Mouse (Mus musculus) heart, embryonic 12.5 days (tissue): ENCODE results near the gene Fmo6. TPM values are rescaled to one million over a fixed set of nuclear protein-coding genes. Genes with fewer than 3 reads are reported as not detected.

Experiments
- ATAC-seq: fragments of 200-750 bp; cut with Nextera tagmentation; 2 replicates; pipeline ENCODE4 v1.8.0; 2017; ENCODE audit warnings: moderate TSS enrichment, moderate library complexity; ENCODE audit not compliant: insufficient number of reproducible peaks, low FRiP score
- H3K27ac ChIP-seq: fragments of 300-500 bp; sonication (generic); 2 replicates; pipeline ENCODE4 v1.5.1; 2016; ENCODE audit warnings: mild to moderate bottlenecking, moderate library complexity; ENCODE audit not compliant: poor library complexity, severe bottlenecking
- H3K27me3 ChIP-seq: fragments of 300-500 bp; sonication (generic); replicated peaks from 2 replicates; pipeline ENCODE4 v1.6.1; 2016; ENCODE audit warnings: mild to moderate bottlenecking, moderate library complexity
- H3K36me3 ChIP-seq: fragments of 300-500 bp; sonication (generic); 2 replicates; pipeline ENCODE4 v1.6.1; 2016; ENCODE audit warnings: mild to moderate bottlenecking, moderate library complexity
- H3K4me1 ChIP-seq: fragments of 300-500 bp; sonication (generic); replicated peaks from 2 replicates; pipeline ENCODE4 v1.6.1; 2016; ENCODE audit warnings: mild to moderate bottlenecking
- H3K4me2 ChIP-seq: fragments of 300-500 bp; sonication (generic); 2 replicates; pipeline ENCODE4 v1.6.1; 2016; ENCODE audit warnings: mild to moderate bottlenecking, moderate library complexity
- H3K4me3 ChIP-seq: fragments of 300-500 bp; sonication (generic); 2 replicates; pipeline ENCODE4 v1.5.1; 2016; ENCODE audit warnings: mild to moderate bottlenecking
- H3K9ac ChIP-seq: fragments of 300-500 bp; sonication (generic); 2 replicates; pipeline ENCODE4 v1.6.1; 2016; ENCODE audit warnings: mild to moderate bottlenecking, moderate library complexity
- H3K9me3 ChIP-seq: fragments of 300-500 bp; sonication (generic); replicated peaks from 2 replicates; pipeline ENCODE4 v1.6.1; 2016; ENCODE audit warnings: mild to moderate bottlenecking, moderate library complexity
- WGBS: fragments of 180-500 bp; shearing (Covaris S2); methylation state at CpG from one replicate; pipeline ENCODE4 v1.1.7; 2016; 5-methylcytosine and 5-hydroxymethylcytosine counted together
- polyA plus RNA-seq: library from polyadenylated mRNA; unstranded; fragments of >200 nt; fragmentation: Nextera tagmentation; extraction: Ambion mirVana; gene quantifications from 2 replicates; pipeline ENCODE4 v1.2.1, GENCODE M21; 2016

The Fmo6 gene
- polyA plus RNA-seq, 1 experiment from 2014 or later, result not detected

DNA sequence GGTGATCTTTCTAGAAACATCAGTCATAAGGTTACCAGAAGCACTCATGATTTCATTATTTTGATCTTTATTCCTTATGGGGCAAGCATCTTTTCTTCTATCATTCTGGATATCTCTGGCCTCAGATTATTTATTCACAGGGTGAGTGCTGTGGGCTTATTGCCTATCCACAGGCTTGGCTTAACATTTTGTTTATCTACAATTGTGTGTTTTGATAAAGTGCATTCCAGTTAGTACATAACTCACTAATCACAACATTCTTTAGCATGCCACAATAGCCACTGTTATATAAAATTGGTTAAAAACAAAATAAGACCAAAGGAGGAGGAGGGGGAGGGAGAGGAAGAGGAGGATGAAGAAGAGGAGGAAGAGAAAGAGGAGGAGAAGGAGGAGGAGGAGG lies 25.2 kb downstream of the Fmo6 start:
- H3K9ac ChIP-seq, result no peak overlapping the region
- no peak overlapping the region for H3K4me2 ChIP-seq
- no peak overlapping the region for H3K4me3 ChIP-seq
- no peaks in the 10 kb centered on the region for H3K27me3 ChIP-seq
- no peaks in the 10 kb centered on the region for H3K36me3 ChIP-seq
- ATAC-seq, result no peak
- no peaks in the 10 kb centered on the region for H3K4me1 ChIP-seq
- H3K9me3 ChIP-seq, result no peaks in the 10 kb centered on the region
- H3K27ac ChIP-seq, result no peak overlapping the region

DNA sequence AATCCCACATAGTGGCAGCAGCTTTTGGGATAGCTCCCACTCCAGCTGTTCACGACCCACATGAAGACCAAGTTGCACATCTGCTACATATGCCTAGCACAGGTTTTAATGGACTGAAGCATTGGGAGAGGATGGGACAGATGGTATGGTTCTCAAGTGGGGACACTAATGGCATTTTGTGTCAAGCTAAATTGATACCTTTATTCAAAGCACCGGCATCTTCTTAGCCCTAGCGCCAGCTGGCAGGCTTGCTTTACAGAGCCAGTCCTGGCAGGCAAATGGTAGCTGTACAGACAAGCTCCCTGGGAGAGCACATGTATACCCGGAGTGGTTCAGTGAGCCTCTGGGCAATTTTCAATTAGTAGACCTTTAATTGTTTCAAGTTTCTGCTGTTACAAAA lies 35.4 kb downstream of the Fmo6 start:
- 83% methylated on average over 4 of the region's 4 CpGs for WGBS
- Histone ChIP-seq H3K9ac (no peak overlapping the region), H3K36me3 (no peaks in the 10 kb centered on the region), H3K4me1 (no peaks in the 10 kb centered on the region), H3K9me3 (no peaks in the 10 kb centered on the region), H3K4me3 (no peak overlapping the region), H3K4me2 (no peak overlapping the region), H3K27me3 (no peaks in the 10 kb centered on the region), H3K27ac (no peak overlapping the region)
- ATAC-seq, result no peak

DNA sequence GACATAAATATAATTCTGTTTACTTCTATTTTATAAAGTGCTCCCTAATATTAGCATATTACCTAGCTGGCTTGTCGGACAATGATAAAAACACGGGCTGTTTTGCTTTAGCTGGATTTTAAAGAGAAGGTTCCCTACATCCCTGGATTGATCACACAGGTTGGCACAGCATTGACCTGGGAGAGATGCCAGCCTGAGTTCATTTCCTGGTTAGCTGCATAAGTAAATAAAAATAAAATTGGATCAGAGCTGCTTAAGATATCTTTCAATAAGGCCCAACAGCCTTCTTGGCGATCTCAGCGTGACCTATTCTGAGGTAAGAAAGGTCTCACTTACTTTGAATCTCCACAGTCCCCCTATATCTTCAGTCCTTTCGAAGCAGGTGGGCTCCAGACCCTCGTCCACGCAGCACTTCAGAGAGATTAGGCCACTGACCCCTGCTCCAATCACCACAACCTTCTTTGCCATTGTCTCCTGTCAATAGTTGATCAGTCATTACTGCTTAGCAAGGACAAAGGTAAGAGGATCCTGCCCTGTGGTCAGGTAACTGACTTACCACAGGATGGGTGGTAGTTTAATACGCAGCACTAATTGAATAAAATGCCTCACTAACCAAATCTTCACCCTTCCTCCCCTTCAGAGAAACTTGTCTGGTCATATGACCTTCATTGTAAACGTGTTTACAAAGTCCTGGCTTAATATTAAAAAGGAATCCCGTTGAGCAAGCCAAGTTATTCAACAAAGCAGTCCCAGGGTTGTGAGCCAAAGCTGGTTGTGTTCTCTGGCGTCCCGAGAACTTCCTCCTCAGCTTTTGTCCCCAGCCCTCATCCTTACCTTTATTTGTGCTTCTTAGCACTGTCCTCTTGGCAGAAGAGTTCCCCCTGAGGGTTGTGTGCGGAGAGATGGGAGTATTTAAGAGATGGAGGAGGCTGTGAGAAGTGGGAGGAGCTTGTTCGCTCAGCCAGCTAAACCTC lies 39.2 kb downstream of the Fmo6 start, which contains the start of gene Fmo2:
Gene Fmo2 (minus strand): TSS at position 889 of the 974 bp plus-strand sequence.
- 67% methylated on average over 14 of the region's 14 CpGs for WGBS
- no peak within 1 kb of the TSS for H3K4me2 ChIP-seq
- H3K36me3 ChIP-seq, result no peaks in the 10 kb centered on the region
- no peaks in the 10 kb centered on the region for H3K4me1 ChIP-seq
- no peak for ATAC-seq
- H3K27ac ChIP-seq, result no peak within 1 kb of the TSS
- H3K9ac ChIP-seq, result no peak within 1 kb of the TSS
- H3K4me3 ChIP-seq, result no peak within 1 kb of the TSS
- H3K27me3 ChIP-seq, result no peaks in the 10 kb centered on the region
- no peaks in the 10 kb centered on the region for H3K9me3 ChIP-seq

DNA sequence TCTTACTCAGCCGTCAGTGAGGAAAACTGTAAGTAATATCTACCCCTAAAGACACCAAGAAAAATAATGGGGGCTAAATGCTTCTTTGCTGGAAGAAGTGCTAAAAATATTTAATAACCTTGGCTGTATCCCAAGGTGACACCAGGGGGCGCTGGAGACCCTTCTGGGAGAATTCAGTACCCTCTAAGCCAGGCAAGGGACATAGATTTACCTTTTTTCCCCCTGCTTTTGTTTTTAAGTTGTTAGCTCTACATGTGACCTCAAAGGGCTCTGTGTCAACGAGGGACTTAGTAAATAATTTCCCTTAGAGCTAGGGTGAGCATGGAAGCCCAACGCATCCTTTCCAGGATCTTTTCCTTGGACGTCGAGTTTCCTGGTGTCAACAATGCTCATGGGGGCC lies 41.4 kb downstream of the Fmo6 start:
- ATAC-seq, result no peak
- H3K9ac ChIP-seq, result no peak overlapping the region
- H3K36me3 ChIP-seq, result no peaks in the 10 kb centered on the region
- H3K4me1 ChIP-seq, result no peaks in the 10 kb centered on the region
- no peak overlapping the region for H3K27ac ChIP-seq
- no peak overlapping the region for H3K4me3 ChIP-seq
- no peaks in the 10 kb centered on the region for H3K27me3 ChIP-seq
- H3K9me3 ChIP-seq, result no peaks in the 10 kb centered on the region
- no peak overlapping the region for H3K4me2 ChIP-seq
- 39% methylated on average over 6 of the region's 6 CpGs for WGBS

DNA sequence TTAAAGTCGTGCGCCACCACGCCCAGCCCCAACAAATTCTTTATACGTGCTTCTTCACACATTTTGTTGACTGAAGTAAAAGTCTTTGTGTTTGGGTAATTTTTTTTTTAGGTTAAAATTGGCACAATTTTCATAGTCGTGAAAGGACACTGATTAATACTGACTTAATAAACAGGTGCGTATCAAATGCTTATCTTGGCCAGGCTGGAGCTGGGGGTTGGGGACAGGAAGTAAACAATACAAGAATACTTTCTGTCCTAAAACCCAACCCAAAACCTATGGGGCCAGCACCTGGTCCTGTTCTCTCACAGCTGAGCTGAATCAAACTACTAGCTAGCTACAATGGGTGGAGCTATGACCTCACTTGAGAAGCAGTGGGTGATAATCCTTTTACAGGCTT lies 44.3 kb downstream of the Fmo6 start:
- H3K4me3 ChIP-seq, result no peak overlapping the region
- H3K4me1 ChIP-seq, result no peaks in the 10 kb centered on the region
- H3K9me3 ChIP-seq, result no peaks in the 10 kb centered on the region
- no peak overlapping the region for H3K27ac ChIP-seq
- H3K27me3 ChIP-seq, result no peaks in the 10 kb centered on the region
- ATAC-seq, result no peak
- H3K4me2 ChIP-seq, result no peak overlapping the region
- WGBS, result 88% methylated on average over 6 of the region's 6 CpGs
- no peaks in the 10 kb centered on the region for H3K36me3 ChIP-seq
- H3K9ac ChIP-seq, result no peak overlapping the region

DNA sequence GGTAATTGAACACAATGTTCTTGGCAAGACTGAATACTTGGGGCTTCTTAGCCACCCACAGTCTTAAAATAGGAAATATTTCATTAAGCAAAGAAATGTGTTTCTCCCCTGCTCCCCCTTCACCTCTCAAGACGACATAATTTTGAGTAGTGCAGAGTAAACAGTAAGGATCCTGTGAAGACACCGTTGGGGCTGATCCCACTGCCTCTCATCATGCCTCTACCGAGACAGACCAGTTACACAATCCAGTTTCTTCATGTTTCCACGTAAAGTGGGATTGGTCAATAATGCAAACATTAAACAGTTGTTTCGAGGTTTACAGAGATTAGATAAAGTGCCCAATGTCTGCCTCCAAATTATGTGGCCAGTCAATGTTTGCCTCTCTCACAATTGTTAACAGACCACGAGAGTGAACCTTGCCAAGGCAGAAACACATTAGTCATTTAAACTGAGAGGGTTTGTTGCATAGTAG lies 45.3 kb downstream of the Fmo6 start:
- no peaks in the 10 kb centered on the region for H3K4me1 ChIP-seq
- no peaks in the 10 kb centered on the region for H3K27me3 ChIP-seq
- no peak overlapping the region for H3K4me3 ChIP-seq
- no peak overlapping the region for H3K9ac ChIP-seq
- H3K36me3 ChIP-seq, result no peaks in the 10 kb centered on the region
- ATAC-seq, result no peak
- WGBS, result 52% methylated on average over 6 of the region's 6 CpGs
- no peak overlapping the region for H3K27ac ChIP-seq
- no peaks in the 10 kb centered on the region for H3K9me3 ChIP-seq
- H3K4me2 ChIP-seq, result no peak overlapping the region

DNA sequence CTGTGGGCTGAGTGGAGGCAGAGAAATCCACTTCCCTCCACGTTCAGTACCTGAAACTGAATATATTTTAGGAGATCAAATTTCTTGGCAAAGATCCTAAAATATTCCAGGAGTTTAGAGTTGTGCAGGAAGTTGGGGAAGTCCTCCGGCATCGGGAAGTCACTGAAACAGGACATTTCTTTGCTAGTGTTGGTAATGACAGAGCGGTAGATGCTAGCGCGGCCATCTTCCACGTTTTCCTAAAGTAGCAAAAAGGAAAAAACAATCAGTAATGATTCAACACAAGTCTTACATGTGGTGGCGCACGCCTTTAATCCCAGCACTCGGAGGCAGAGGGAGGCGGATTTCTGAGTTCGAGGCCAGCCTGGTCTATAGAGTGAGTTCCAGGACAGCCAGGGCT lies 48.7 kb downstream of the Fmo6 start:
- no peaks in the 10 kb centered on the region for H3K36me3 ChIP-seq
- no peak for ATAC-seq
- no peak overlapping the region for H3K4me3 ChIP-seq
- no peak overlapping the region for H3K27ac ChIP-seq
- H3K4me2 ChIP-seq, result no peak overlapping the region
- no peaks in the 10 kb centered on the region for H3K27me3 ChIP-seq
- H3K4me1 ChIP-seq, result no peaks in the 10 kb centered on the region
- H3K9ac ChIP-seq, result no peak overlapping the region
- H3K9me3 ChIP-seq, result no peaks in the 10 kb centered on the region
- 84% methylated on average over 12 of the region's 12 CpGs for WGBS

DNA sequence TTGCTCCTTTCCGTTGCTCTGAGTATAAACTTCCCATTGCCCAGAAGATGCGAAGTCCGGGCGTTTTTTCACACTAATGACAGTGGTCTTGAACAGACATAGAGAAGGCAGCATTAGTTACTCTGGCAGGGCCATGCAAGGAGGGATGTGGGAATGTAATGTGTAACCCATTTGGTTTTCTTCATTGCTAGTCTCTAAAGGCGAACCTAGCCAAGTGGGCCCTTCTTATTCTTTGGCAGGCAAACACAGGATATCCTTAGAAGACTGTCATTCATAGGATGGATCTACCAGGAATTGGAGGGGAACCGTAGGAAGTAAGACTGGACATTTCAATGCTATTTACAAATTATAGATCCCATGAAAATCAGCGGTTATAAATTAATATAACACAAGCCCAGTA lies 49.7 kb downstream of the Fmo6 start:
- H3K4me2 ChIP-seq, result no peak overlapping the region
- H3K4me3 ChIP-seq, result no peak overlapping the region
- H3K4me1 ChIP-seq, result no peaks in the 10 kb centered on the region
- ATAC-seq, result no peak
- 86% methylated on average over 7 of the region's 7 CpGs for WGBS
- H3K27me3 ChIP-seq, result no peaks in the 10 kb centered on the region
- no peaks in the 10 kb centered on the region for H3K9me3 ChIP-seq
- H3K27ac ChIP-seq, result no peak overlapping the region
- H3K9ac ChIP-seq, result no peak overlapping the region
- H3K36me3 ChIP-seq, result no peaks in the 10 kb centered on the region

DNA sequence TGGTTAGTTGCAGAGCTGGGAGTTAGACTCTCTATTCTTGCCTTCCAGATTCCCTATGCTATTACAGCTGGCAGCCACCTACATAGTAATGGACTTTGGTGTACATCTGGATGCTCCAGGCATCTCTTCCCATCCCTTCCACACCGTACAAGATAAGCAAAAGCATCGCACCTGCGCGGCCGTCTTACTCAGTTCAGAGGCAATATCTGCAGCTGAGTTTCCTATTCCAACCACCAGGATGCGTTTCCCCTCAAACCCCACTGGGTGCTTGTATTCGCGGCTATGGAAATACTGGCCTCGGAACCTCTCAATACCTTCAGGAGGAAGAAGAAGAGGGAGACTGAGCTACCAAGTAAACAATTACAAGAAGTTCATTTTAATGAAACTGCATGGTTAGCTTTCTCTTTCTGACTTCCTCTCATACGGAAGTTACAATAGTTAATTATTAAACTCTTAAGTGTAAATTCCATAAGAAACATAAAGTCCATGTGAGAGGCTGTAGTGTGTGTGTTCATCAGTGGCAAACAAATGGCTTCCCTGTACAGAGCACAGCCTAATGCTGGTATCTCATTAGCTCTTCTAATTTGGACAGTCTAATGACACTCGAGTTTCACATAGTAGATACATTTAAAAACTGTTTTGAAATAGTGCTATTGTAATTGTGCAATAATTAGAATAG lies 51.0 kb downstream of the Fmo6 start:
- H3K9ac ChIP-seq, result no peak overlapping the region
- 76% methylated on average over 11 of the region's 11 CpGs for WGBS
- ATAC-seq, result no peak

DNA sequence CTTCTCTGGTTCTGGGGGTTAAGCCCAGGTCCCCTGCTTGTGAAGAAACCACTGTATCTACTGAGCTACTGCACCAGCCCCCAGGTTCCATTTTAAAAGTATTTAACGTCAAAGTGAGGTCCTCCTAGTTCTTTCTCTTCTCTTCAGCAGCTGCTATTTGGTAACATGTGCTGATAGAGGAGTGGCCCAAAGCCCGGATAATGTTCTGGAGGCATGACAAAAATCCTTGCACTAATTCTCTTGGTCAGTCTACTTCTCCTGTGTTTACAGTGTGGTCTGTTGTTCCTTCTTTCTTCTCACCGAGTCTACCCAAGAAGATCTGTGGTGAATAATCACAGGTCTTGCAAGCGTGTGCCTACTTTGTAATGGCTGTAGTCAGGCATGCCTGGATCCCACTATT lies 54.6 kb downstream of the Fmo6 start:
- Histone ChIP-seq H3K4me2 (no peak overlapping the region), H3K9me3 (no peaks in the 10 kb centered on the region), H3K27me3 (no peaks in the 10 kb centered on the region), H3K9ac (no peak overlapping the region), H3K4me1 (no peaks in the 10 kb centered on the region), H3K36me3 (no peaks in the 10 kb centered on the region), H3K4me3 (no peak overlapping the region), H3K27ac (no peak overlapping the region)
- 63% methylated on average over 4 of the region's 4 CpGs for WGBS
- ATAC-seq, result no peak

More for the DNA sequence above, 51.0 kb downstream of the Fmo6 start:
- H3K4me3 ChIP-seq, result no peak overlapping the region
- H3K27me3 ChIP-seq, result no peaks in the 10 kb centered on the region
- H3K27ac ChIP-seq, result no peak overlapping the region
- H3K9me3 ChIP-seq, result no peaks in the 10 kb centered on the region
- H3K4me2 ChIP-seq, result no peak overlapping the region
- H3K36me3 ChIP-seq, result no peaks in the 10 kb centered on the region
- no peaks in the 10 kb centered on the region for H3K4me1 ChIP-seq

DNA sequence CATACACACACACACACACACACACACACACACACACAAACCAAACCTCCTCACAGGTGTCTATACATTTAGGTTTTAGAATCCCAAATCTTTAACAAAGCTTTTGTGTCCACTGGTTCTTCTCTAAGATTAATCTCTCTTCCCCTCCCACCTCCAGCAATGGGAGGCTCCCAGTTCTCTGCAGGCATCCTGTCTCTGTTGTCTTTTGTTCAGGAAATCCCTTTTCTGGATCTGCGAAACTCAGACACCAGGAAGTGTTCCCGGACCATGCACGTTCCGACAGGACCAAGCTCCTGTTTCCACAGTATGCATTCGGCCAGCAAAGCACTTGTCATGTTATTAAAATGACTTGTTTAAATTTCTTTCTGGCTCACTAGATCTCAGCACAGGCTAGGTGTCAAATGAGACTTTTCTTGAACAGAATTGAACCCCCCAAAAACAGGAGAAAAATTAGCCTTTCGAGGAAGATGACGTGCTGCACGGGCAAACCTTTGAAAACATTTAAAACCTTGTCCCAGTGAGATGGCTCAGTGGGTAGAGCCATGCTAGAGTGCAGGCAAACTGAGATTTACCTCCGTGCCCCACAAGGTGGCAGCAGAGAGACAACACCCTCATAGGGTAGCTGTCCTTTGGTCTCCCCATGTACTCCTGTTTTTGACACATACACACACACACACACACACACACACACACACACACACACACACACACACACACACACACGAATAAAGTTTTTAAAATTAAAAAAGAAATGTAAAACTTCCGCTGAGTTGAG lies 57.5 kb downstream of the Fmo6 start:
- Histone ChIP-seq H3K27me3 (no peaks in the 10 kb centered on the region), H3K9me3 (no peaks in the 10 kb centered on the region), H3K4me1 (no peaks in the 10 kb centered on the region), H3K9ac (no peak overlapping the region), H3K4me3 (no peak overlapping the region), H3K27ac (no peak overlapping the region), H3K4me2 (no peak overlapping the region), H3K36me3 (no peaks in the 10 kb centered on the region)
- WGBS, result 49% methylated on average over 11 of the region's 11 CpGs
- ATAC-seq, result no peak
